Mouse (Mus musculus) right cerebral cortex, adult 2 months (tissue): Measurements from ENCODE around the gene Lamc3.

Experiments used
- DNase-seq, 2 experiments: peaks; one replicate each; pipeline ENCODE4 v3.0.0; 2021 to 2022; ENCODE audit warnings: low spot score in 2 of 2

The Lamc3 gene

GRCm38 (mm10) chr2:31974141-31974808, 87.2 kb downstream of the Lamc3 start, which contains the start of gene Nup214:
Gene Nup214, plus strand, starts transcription at chr2:31974436.
- DNase-seq, result peak; percentile 100

GRCm38 (mm10) chr2:31974809-31975371, 87.8 kb downstream of the Lamc3 start:
- no peak for DNase-seq

GRCm38 (mm10) chr2:31987774-31988173, 100.7 kb downstream of the Lamc3 start:
- no peak for DNase-seq

- DNase-seq, result no peak
Measured at GRCm38 (mm10) chr2:31990961-31991360, 103.9 kb downstream of the Lamc3 start.

GRCm38 (mm10) chr2:31994896-31995295, 107.8 kb downstream of the Lamc3 start:
- DNase-seq, result no peak

- DNase-seq, result peak; percentile 77 to 84
Measured at GRCm38 (mm10) chr2:31996060-31996459, 109.0 kb downstream of the Lamc3 start.
